Mouse (Mus musculus) lung, postnatal 0 days (tissue): Measurements from ENCODE around the gene Gatad2a. TPM values are rescaled to one million over a fixed set of nuclear protein-coding genes. Genes with fewer than 3 reads are reported as not detected.
"Not testable (repeated sequence)": the region's sequence is repeated elsewhere in the genome, so short reads cannot be mapped to it uniquely, and the experiment has no call there.

ENCODE experiments used
- ATAC-seq: fragments of 200-750 bp; cut with Nextera tagmentation; 2 replicates; pipeline ENCODE4 v1.8.0; 2017; ENCODE audit warnings: moderate library complexity
- DNase-seq: peaks from one replicate; pipeline ENCODE4 v3.0.0-alpha.2; 2016; ENCODE audit warnings: low spot score
- H3K27ac ChIP-seq: fragments of 300-500 bp; sonication (generic); 2 replicates; pipeline ENCODE4 v1.5.1; 2014; ENCODE audit warnings: antibody characterized with exemption, mild to moderate bottlenecking, low read length, mixed read lengths
- H3K27me3 ChIP-seq: fragments of 300-500 bp; sonication (generic); replicated peaks from 2 replicates; pipeline ENCODE4 v1.6.1; 2014; ENCODE audit warnings: low read length, mixed read lengths; ENCODE audit not compliant: insufficient read depth
- H3K36me3 ChIP-seq: fragments of 300-500 bp; sonication (generic); 2 replicates; pipeline ENCODE4 v1.6.1; 2014; ENCODE audit warnings: low read length, mixed read lengths; ENCODE audit not compliant: insufficient read depth
- H3K4me1 ChIP-seq: fragments of 300-500 bp; sonication (generic); 2 replicates; pipeline ENCODE4 v1.6.1; 2014; ENCODE audit warnings: antibody characterized with exemption, low read depth, low read length, mixed read lengths; ENCODE audit not compliant: insufficient read depth
- H3K4me2 ChIP-seq: fragments of 300-500 bp; sonication (generic); replicated peaks from 2 replicates; pipeline ENCODE4 v1.6.1; 2014; ENCODE audit warnings: low read depth, mild to moderate bottlenecking, low read length, moderate library complexity, mixed read lengths
- H3K4me3 ChIP-seq: fragments of 300-500 bp; sonication (generic); 2 replicates; pipeline ENCODE4 v1.5.1; 2014; ENCODE audit warnings: low read depth, low read length
- H3K9ac ChIP-seq: fragments of 300-500 bp; sonication (generic); replicated peaks from 2 replicates; pipeline ENCODE4 v1.6.1; 2014; ENCODE audit warnings: low read depth, mild to moderate bottlenecking
- H3K9me3 ChIP-seq: fragments of 300-500 bp; sonication (generic); 2 replicates; pipeline ENCODE4 v1.6.1; 2016; ENCODE audit warnings: low read length, mixed read lengths
- CTCF ChIP-seq: IDR thresholded peaks from 2 replicates; pipeline ENCODE4 v1.5.1; 2016; ENCODE audit warnings: antibody characterized with exemption, mild to moderate bottlenecking
- EP300 ChIP-seq: IDR thresholded peaks from 2 replicates; pipeline ENCODE4 v1.6.1; 2016; ENCODE audit warnings: antibody characterized with exemption, mild to moderate bottlenecking, control low read depth
- WGBS: fragments of 180-500 bp; shearing (Covaris S2); extraction: QIAGEN DNeasy Blood & Tissue Kit; methylation state at CpG from one replicate; pipeline ENCODE4 v1.1.7; 2014; 5-methylcytosine and 5-hydroxymethylcytosine counted together
- polyA plus RNA-seq: library from polyadenylated mRNA; unstranded; fragments of >200 nt; fragmentation: Nextera tagmentation; extraction: Ambion mirVana; gene quantifications from 2 replicates; pipeline ENCODE4 v1.2.1, GENCODE M21; 2015

Gene Gatad2a
- polyA plus RNA-seq, 1 experiment from 2014 or later = 40.9 TPM

- Histone ChIP-seq H3K36me3 (peaks cover 49% of the 10 kb centered on the region), H3K27ac (no peak overlapping the region), H3K9ac (no peak overlapping the region), H3K4me3 (no peak overlapping the region), H3K27me3 (no peaks in the 10 kb centered on the region), H3K4me2 (no peak overlapping the region), H3K9me3 (no peaks in the 10 kb centered on the region), H3K4me1 (no peaks in the 10 kb centered on the region)
- 100% methylated on average over 1 of the region's 1 CpGs for WGBS
- TF ChIP-seq CTCF (no peak), EP300 (no peak)
- DNase-seq (no peak), ATAC-seq (no peak)
These were observed 34.1 kb upstream of the Gatad2a start for GRCm38 (mm10) chr8:70030255-70030654.

- Histone ChIP-seq H3K9ac (no peak overlapping the region), H3K4me1 (no peaks in the 10 kb centered on the region), H3K27me3 (no peaks in the 10 kb centered on the region), H3K9me3 (no peaks in the 10 kb centered on the region), H3K36me3 (peaks cover 82% of the 10 kb centered on the region), H3K4me2 (no peak overlapping the region), H3K27ac (no peak overlapping the region), H3K4me3 (no peak overlapping the region)
- whole genome bisulfite sequencing = 92% methylated on average over 2 of the region's 2 CpGs
- DNase-seq = no peak
- no peak for TF ChIP-seq CTCF
- TF ChIP-seq EP300 = no peak
- no peak for ATAC-seq
These were observed 30.0 kb upstream of the Gatad2a start for GRCm38 (mm10) chr8:70026151-70026550.

- H3K4me2 ChIP-seq = no peak overlapping the region
- DNase-seq (no peak), ATAC-seq (no peak)
- no peak overlapping the region for H3K9ac ChIP-seq
- H3K36me3 ChIP-seq = peaks cover 77% of the 10 kb centered on the region
- 86% methylated on average over 8 of the region's 8 CpGs for WGBS
- H3K4me1 ChIP-seq = no peaks in the 10 kb centered on the region
- H3K27ac ChIP-seq = no peak overlapping the region
- H3K9me3 ChIP-seq = no peaks in the 10 kb centered on the region
- H3K27me3 ChIP-seq = no peaks in the 10 kb centered on the region
- no peak for TF ChIP-seq CTCF
- no peak for TF ChIP-seq EP300
- H3K4me3 ChIP-seq = no peak overlapping the region
These were observed 27.4 kb upstream of the Gatad2a start for GRCm38 (mm10) chr8:70023596-70023995.

GRCm38 (mm10) chr8:70015017-70015416 lies 18.8 kb upstream of the Gatad2a start:
- H3K4me1 ChIP-seq = no peaks in the 10 kb centered on the region
- H3K9ac ChIP-seq = no peak overlapping the region
- ATAC-seq = no peak
- WGBS = 67% methylated on average over 1 of the region's 1 CpGs
- no peak overlapping the region for H3K4me2 ChIP-seq
- H3K36me3 ChIP-seq = peaks cover 16% of the 10 kb centered on the region; the same call in 1 of the 2 replicates
- H3K4me3 ChIP-seq = no peak overlapping the region
- no peak for DNase-seq
- TF ChIP-seq CTCF = peak; percentile 29
- no peak for TF ChIP-seq EP300
- no peaks in the 10 kb centered on the region for H3K9me3 ChIP-seq
- no peak overlapping the region for H3K27ac ChIP-seq
- H3K27me3 ChIP-seq = no peaks in the 10 kb centered on the region

GRCm38 (mm10) chr8:70012763-70013162 lies 16.6 kb upstream of the Gatad2a start:
- H3K9me3 ChIP-seq = no peaks in the 10 kb centered on the region
- no peak overlapping the region for H3K27ac ChIP-seq
- peaks cover 5% of the 10 kb centered on the region; the same call in 1 of the 2 replicates for H3K36me3 ChIP-seq
- no peak overlapping the region for H3K9ac ChIP-seq
- WGBS = 67% methylated on average over 1 of the region's 1 CpGs
- ATAC-seq (peak; percentile 40), DNase-seq (peak; percentile 34)
- H3K4me3 ChIP-seq = no peak overlapping the region
- H3K4me1 ChIP-seq = no peaks in the 10 kb centered on the region
- TF ChIP-seq CTCF (peak; percentile 25), EP300 (no peak)
- H3K4me2 ChIP-seq = no peak overlapping the region
- no peaks in the 10 kb centered on the region for H3K27me3 ChIP-seq

- no peak overlapping the region for H3K9ac ChIP-seq
- H3K4me1 ChIP-seq = no peaks in the 10 kb centered on the region
- peaks cover under 1% of the 10 kb centered on the region; the same call in 1 of the 2 replicates for H3K36me3 ChIP-seq
- H3K4me3 ChIP-seq = no peak overlapping the region
- H3K4me2 ChIP-seq = no peak overlapping the region
- H3K9me3 ChIP-seq = no peaks in the 10 kb centered on the region
- 70% methylated on average over 3 of the region's 3 CpGs for WGBS
- H3K27me3 ChIP-seq = no peaks in the 10 kb centered on the region
- TF ChIP-seq CTCF (no peak), EP300 (no peak)
- H3K27ac ChIP-seq = no peak overlapping the region
- DNase-seq (no peak), ATAC-seq (no peak)
These were observed 16.2 kb upstream of the Gatad2a start for GRCm38 (mm10) chr8:70012350-70012749.

- H3K4me3 ChIP-seq, H3K27ac ChIP-seq, ATAC-seq, H3K4me1 ChIP-seq, DNase-seq, H3K4me2 ChIP-seq, H3K9me3 ChIP-seq, H3K9ac ChIP-seq, H3K27me3 ChIP-seq, H3K36me3 ChIP-seq: not testable (repeated sequence)
- 89% methylated on average over 14 of the region's 14 CpGs for WGBS
These were observed 14.6 kb upstream of the Gatad2a start for GRCm38 (mm10) chr8:70010796-70011195.
